Mouse (Mus musculus) forebrain, embryonic 15.5 days (tissue): ENCODE measurements around the gene Kcna4. TPM values are rescaled to one million over a fixed set of nuclear protein-coding genes. Genes with fewer than 3 reads are reported as not detected.

Experiments
- ATAC-seq: fragments of 200-750 bp; cut with Nextera tagmentation; replicated peaks from 2 replicates; pipeline ENCODE4 v1.8.0; 2017; ENCODE audit warnings: mild to moderate bottlenecking, moderate TSS enrichment, moderate library complexity
- H3K27ac ChIP-seq: fragments of 300-500 bp; sonication (generic); replicated peaks from 2 replicates; pipeline ENCODE4 v1.5.1; 2015; ENCODE audit warnings: mild to moderate bottlenecking, inconsistent platforms
- H3K27me3 ChIP-seq: fragments of 300-500 bp; sonication (generic); 2 replicates; pipeline ENCODE4 v1.6.1; 2015; ENCODE audit warnings: inconsistent platforms
- H3K36me3 ChIP-seq: fragments of 300-500 bp; sonication (generic); 2 replicates; pipeline ENCODE4 v1.6.1; 2015; ENCODE audit warnings: mild to moderate bottlenecking, inconsistent platforms
- H3K4me1 ChIP-seq: fragments of 300-500 bp; sonication (generic); 2 replicates; pipeline ENCODE4 v1.6.1; 2015; ENCODE audit warnings: inconsistent platforms
- H3K4me2 ChIP-seq: fragments of 300-500 bp; sonication (generic); replicated peaks from 2 replicates; pipeline ENCODE4 v1.6.1; 2015; ENCODE audit warnings: mild to moderate bottlenecking, inconsistent platforms
- H3K4me3 ChIP-seq: fragments of 300-500 bp; sonication (generic); 2 replicates; pipeline ENCODE4 v1.5.1; 2015; ENCODE audit warnings: mild to moderate bottlenecking, inconsistent platforms
- H3K9ac ChIP-seq: fragments of 300-500 bp; sonication (generic); replicated peaks from 2 replicates; pipeline ENCODE4 v1.6.1; 2015; ENCODE audit warnings: mild to moderate bottlenecking, inconsistent platforms
- H3K9me3 ChIP-seq: fragments of 300-500 bp; sonication (generic); 2 replicates; pipeline ENCODE4 v1.6.1; 2016; ENCODE audit warnings: inconsistent platforms
- WGBS: fragments of 180-500 bp; shearing (Covaris S2); methylation state at CpG from one replicate; pipeline ENCODE4 v1.1.7; 2015; ENCODE audit warnings: mixed read lengths; 5-methylcytosine and 5-hydroxymethylcytosine counted together
- polyA plus RNA-seq: library from polyadenylated mRNA; unstranded; fragments of >200 nt; fragmentation: Nextera tagmentation; extraction: Ambion mirVana; gene quantifications from 2 replicates; pipeline ENCODE4 v1.2.1, GENCODE M21; 2015

Kcna4 gene
- 3.2 and 3.7 TPM in 2 replicates for polyA plus RNA-seq

DNA sequence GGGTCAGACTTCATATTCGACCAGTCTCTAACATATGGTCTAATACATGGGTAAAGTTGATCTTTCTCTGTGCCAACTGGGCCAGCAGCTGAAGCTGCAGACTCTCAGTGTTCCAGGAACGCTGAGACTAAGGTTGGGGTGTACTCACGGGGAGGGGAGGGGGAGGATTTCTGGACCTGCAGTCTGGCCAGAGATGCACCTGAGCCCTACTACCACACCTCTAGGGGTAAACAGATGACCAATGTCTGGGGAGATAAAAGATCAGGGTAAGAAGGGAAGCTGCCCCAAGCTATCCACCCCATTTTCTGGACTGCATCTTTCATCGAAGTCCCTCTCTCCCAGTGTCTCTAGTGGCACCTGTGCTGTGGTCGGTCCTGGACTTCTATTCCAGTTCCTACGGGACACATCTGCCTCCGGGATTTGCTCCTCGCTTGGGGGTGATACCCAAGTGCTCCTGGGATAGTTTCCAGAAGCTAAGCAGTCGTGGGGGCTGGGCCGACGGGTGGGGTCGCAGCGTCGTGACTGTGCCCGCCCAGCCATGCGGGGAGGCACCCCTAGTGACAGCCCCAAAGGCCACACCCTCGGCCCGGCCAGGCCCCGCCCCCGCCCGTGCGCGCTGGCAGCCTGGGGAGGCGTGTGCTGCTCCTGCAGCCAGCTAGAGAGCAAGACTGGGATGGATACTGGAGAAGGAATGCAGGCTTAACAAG, at the start of gene Kcna4:
Gene Kcna4 (plus strand): TSS at position 650 of the 707 bp plus-strand sequence.
- WGBS = 4% methylated on average over 24 of the region's 24 CpGs
- peak; percentile 98 for ATAC-seq
- peak within 1 kb of the TSS; percentile 92 for H3K4me2 ChIP-seq
- no peaks in the 10 kb centered on the region for H3K36me3 ChIP-seq
- H3K27me3 ChIP-seq = no peaks in the 10 kb centered on the region; the same call in 1 of the 2 replicates
- H3K9me3 ChIP-seq = no peaks in the 10 kb centered on the region
- H3K4me3 ChIP-seq = peak within 1 kb of the TSS; percentile 51
- peaks cover 10% of the 10 kb centered on the region for H3K4me1 ChIP-seq
- no peak within 1 kb of the TSS for H3K27ac ChIP-seq
- peak within 1 kb of the TSS; percentile 47 for H3K9ac ChIP-seq

DNA sequence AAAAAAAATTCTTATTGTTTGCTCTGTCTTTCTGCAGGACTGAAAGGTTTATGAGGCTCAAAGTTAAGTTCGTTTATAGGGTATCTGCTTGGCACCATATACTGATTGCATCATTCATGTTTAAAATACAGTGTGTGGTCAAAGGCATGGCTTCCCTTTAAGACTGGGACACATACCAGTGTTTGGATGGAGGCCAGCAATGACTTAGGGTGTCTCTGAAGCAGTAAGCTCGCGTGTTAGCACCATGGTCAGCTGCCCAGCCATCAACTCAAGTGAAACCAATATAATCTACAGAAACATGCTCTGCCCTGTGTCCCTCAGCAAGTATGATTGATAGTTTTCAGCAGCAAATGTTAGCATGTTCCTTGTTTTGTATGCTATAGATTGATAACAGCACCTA, 32.3 kb upstream of the Kcna4 start:
- Histone ChIP-seq H3K9ac (no peak overlapping the region), H3K4me3 (no peak overlapping the region), H3K4me2 (no peak overlapping the region), H3K27me3 (no peaks in the 10 kb centered on the region), H3K36me3 (no peaks in the 10 kb centered on the region), H3K4me1 (no peaks in the 10 kb centered on the region), H3K9me3 (no peaks in the 10 kb centered on the region), H3K27ac (no peak overlapping the region)
- no peak for ATAC-seq
- 65% methylated on average over 3 of the region's 3 CpGs for WGBS

DNA sequence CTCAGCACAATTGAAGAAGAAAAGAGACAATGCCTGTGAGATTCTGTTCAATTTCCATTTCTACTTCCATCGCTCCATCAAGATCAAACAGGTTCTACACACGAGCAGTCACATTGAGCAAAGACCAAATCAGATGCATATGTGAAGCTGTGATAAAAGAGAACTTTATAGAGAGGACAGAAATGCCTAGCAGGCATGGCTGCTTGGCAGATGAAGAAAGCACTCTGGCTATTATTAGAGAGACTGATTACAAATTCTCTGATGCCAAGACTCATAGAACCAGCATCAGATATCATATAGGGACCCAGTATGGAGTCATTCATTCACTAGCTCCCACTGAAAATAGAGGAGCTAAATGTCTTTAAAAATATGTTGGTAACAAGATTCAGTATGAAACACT, 24.2 kb upstream of the Kcna4 start:
- H3K36me3 ChIP-seq = no peaks in the 10 kb centered on the region
- H3K27me3 ChIP-seq = no peaks in the 10 kb centered on the region
- 74% methylated on average over 2 of the region's 2 CpGs for WGBS
- H3K4me1 ChIP-seq = no peaks in the 10 kb centered on the region
- no peak overlapping the region for H3K27ac ChIP-seq
- ATAC-seq = no peak
- H3K4me3 ChIP-seq = no peak overlapping the region
- H3K4me2 ChIP-seq = no peak overlapping the region
- H3K9ac ChIP-seq = no peak overlapping the region
- H3K9me3 ChIP-seq = no peaks in the 10 kb centered on the region

DNA sequence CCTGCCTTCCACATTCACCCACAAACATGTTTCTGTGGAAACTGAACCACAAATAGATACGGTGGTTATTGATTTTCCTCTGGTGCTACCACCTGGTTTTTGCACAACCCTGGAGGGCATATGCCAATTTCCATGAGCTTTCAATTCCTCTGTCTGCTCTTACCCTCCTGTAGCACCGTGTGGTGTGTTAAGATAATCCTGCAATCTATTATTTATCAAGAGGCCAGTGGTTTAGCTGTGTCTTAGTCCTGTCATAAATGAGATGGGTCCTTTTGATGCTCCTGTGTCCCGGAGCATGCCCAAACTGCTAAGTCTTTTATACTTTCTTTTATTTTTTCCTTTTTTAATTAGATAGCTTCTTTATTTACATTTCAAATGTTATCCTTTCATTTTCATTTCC, 20.4 kb upstream of the Kcna4 start:
- Histone ChIP-seq H3K9me3 (no peaks in the 10 kb centered on the region), H3K27me3 (no peaks in the 10 kb centered on the region), H3K4me1 (no peaks in the 10 kb centered on the region), H3K36me3 (no peaks in the 10 kb centered on the region), H3K27ac (no peak overlapping the region), H3K4me2 (no peak overlapping the region), H3K4me3 (no peak overlapping the region), H3K9ac (no peak overlapping the region)
- ATAC-seq = no peak
- 73% methylated on average over 3 of the region's 3 CpGs for WGBS

DNA sequence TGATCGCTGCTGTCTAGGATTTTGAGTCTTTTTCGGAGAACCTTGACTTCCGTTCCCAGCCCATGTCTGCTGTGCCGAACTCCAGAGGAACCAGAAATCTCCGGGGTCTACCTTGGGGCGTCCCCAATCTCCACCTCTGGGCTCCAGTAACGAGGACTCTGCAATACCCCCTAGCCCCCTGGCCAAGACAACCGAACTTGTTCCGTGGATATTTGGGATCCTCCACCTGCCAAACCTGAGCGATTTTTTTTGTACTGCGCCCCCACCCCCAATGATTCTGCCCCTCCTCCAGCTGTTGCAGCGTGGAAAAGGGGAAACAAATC, 219 bp downstream of the Kcna4 start:
- no peaks in the 10 kb centered on the region for H3K9me3 ChIP-seq
- no peaks in the 10 kb centered on the region for H3K36me3 ChIP-seq
- H3K4me2 ChIP-seq = peak overlapping the region; percentile 92
- peak overlapping the region; percentile 51 for H3K4me3 ChIP-seq
- no peak overlapping the region for H3K27ac ChIP-seq
- peaks cover 10% of the 10 kb centered on the region for H3K4me1 ChIP-seq
- WGBS = 0% methylated on average over 12 of the region's 12 CpGs
- ATAC-seq = peak; percentile 76; the same call in 1 of the 2 replicates
- H3K9ac ChIP-seq = peak overlapping the region; percentile 47
- H3K27me3 ChIP-seq = no peaks in the 10 kb centered on the region; the same call in 1 of the 2 replicates

DNA sequence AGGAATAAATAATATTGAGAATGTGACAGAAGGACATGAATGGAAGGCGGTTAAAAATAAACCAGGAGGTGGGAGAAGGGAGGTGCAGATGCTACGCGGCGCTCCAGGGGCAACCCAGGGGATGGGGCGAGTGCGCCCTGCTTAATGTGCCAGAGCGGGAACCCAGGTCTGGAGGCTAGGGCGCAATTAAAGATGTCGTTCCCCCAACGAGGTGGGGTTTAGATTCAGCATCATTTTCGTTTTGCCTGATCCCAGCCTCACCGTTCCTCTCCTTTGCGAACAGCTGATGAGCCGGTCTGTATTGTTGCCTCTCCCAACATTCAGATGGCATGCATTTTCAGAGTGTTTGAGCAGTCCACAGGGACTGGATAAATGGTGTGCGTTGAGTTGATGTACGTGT, 703 bp downstream of the Kcna4 start:
- no peak overlapping the region for H3K27ac ChIP-seq

DNA sequence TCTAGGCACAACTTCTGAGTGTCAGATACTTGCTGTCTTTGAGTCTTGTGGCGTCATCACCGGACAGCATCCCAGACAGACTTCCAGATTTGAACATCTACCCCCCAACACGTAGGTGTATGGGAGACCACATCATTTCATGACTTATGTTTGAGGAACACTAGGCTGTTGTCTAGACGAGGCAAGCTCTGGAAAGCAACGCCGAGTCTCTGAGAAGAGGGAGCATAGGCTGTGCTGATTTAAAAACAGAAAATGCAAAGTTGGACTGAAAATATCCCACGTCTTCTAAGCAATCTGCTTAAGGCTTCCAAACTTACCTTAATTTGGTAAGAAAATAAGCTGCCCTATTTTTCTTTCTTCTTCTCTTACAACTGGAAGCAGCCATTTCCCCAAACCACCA, 4.1 kb downstream of the Kcna4 start:
- Histone ChIP-seq H3K36me3 (no peaks in the 10 kb centered on the region), H3K27ac (no peak overlapping the region), H3K4me2 (no peak overlapping the region), H3K9me3 (no peaks in the 10 kb centered on the region), H3K4me1 (peaks cover 10% of the 10 kb centered on the region), H3K4me3 (no peak overlapping the region), H3K27me3 (no peaks in the 10 kb centered on the region), H3K9ac (no peak overlapping the region)
- 96% methylated on average over 7 of the region's 7 CpGs for WGBS
- no peak for ATAC-seq

More for the DNA sequence above, 703 bp downstream of the Kcna4 start:
- Histone ChIP-seq H3K4me1 (peaks cover 10% of the 10 kb centered on the region), H3K4me2 (peak overlapping the region; percentile 92), H3K4me3 (peak overlapping the region; percentile 51), H3K9me3 (no peaks in the 10 kb centered on the region), H3K27me3 (no peaks in the 10 kb centered on the region; the same call in 1 of the 2 replicates), H3K36me3 (no peaks in the 10 kb centered on the region), H3K9ac (peak overlapping the region; percentile 47)
- ATAC-seq = peak; percentile 66
- 1% methylated on average over 16 of the region's 16 CpGs for WGBS

DNA sequence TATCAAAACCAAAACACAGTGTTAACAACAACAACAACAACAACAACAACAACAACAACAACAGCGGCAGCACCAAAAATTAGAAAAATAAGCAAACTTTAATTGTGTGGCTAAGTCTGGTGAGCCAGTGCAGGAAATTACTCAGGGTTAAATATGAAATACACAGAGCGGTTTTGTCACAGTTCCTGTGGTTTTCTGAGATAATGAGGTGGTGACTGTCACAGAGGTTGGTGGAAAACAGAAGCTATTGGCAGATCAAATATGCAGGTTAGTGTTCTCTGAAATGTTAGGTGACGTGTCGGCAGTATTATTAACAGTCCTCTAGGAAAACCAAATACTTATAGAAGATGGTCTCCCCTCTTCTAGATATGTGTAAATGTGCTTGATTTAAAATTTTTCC, 11.4 kb downstream of the Kcna4 start:
- Histone ChIP-seq H3K9me3 (no peaks in the 10 kb centered on the region), H3K9ac (no peak overlapping the region), H3K4me1 (no peaks in the 10 kb centered on the region), H3K4me2 (no peak overlapping the region), H3K27me3 (no peaks in the 10 kb centered on the region), H3K36me3 (no peaks in the 10 kb centered on the region), H3K4me3 (no peak overlapping the region), H3K27ac (no peak overlapping the region)
- WGBS = 92% methylated on average over 4 of the region's 4 CpGs
- no peak for ATAC-seq

DNA sequence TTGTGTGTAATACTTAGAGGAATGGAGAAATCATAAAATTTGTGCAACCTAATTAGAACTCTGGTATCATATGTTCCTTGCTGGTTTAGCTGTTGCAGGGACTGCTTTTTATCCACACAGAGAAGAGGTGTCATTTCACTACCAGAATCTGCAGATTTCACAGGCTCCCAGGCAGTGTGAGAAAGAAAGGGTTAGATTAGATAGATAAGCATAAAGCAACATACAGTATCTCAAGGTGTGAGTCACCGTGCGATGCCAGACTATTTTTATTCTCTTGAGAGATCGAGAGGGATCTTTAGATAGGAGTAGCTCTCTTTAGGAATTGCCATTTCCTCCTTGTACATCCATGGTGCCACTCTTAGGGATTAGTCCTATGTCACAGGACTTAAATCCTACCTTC, 14.3 kb downstream of the Kcna4 start:
- H3K27me3 ChIP-seq = no peaks in the 10 kb centered on the region
- H3K4me1 ChIP-seq = no peaks in the 10 kb centered on the region
- no peak for ATAC-seq
- H3K4me2 ChIP-seq = no peak overlapping the region
- no peaks in the 10 kb centered on the region for H3K36me3 ChIP-seq
- H3K9me3 ChIP-seq = no peaks in the 10 kb centered on the region
- H3K4me3 ChIP-seq = no peak overlapping the region
- H3K9ac ChIP-seq = no peak overlapping the region
- H3K27ac ChIP-seq = no peak overlapping the region
- whole genome bisulfite sequencing = 77% methylated on average over 3 of the region's 3 CpGs

DNA sequence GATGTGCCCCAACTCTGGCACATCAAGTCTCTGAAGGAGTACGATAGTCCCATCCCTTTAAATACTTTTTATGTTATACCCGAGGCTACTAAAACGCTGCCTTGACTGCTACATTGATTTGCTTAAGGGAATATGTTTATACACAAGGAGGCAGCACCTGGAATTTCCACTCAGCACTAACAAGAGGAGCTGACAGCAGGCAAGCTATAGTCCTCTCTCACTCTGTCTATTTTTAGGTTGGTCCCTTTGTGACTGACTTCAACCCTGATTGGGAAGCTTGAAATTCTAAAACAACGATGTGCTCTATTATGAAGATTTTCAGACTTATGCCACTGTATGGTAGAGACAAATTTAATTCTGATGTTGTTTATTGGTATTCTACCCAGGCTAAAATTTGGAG, 15.6 kb downstream of the Kcna4 start:
- no peaks in the 10 kb centered on the region for H3K27me3 ChIP-seq

DNA sequence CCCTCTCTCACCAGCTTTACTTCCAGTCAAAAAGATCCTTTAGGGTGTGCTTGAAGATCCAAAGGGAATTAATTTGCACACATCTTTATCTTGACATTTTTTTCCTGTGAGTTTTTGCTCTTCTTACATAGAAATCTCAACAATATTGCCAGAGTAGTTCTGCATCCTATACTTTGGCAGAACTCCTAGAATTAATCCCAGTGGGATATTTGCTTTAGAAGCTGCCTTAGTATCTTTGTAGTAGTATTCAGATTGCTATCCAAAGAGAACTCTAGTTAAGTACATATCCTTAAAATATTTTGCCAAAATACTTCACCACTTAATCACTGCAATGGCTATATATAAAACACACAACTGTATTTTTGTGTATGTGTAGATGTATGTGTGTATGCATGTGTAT, 28.2 kb downstream of the Kcna4 start:
- H3K4me1 ChIP-seq = no peaks in the 10 kb centered on the region
- ATAC-seq = no peak
- H3K36me3 ChIP-seq = no peaks in the 10 kb centered on the region
- no peak overlapping the region for H3K9ac ChIP-seq
- H3K9me3 ChIP-seq = no peaks in the 10 kb centered on the region
- H3K27me3 ChIP-seq = no peaks in the 10 kb centered on the region
- H3K27ac ChIP-seq = no peak overlapping the region
- H3K4me3 ChIP-seq = no peak overlapping the region
- H3K4me2 ChIP-seq = no peak overlapping the region

More for the DNA sequence above, 15.6 kb downstream of the Kcna4 start:
- H3K4me2 ChIP-seq = no peak overlapping the region
- 68% methylated on average over 4 of the region's 4 CpGs for WGBS
- H3K9me3 ChIP-seq = no peaks in the 10 kb centered on the region
- H3K36me3 ChIP-seq = no peaks in the 10 kb centered on the region
- no peak for ATAC-seq
- no peak overlapping the region for H3K4me3 ChIP-seq
- no peak overlapping the region for H3K9ac ChIP-seq
- H3K4me1 ChIP-seq = no peaks in the 10 kb centered on the region
- H3K27ac ChIP-seq = no peak overlapping the region

DNA sequence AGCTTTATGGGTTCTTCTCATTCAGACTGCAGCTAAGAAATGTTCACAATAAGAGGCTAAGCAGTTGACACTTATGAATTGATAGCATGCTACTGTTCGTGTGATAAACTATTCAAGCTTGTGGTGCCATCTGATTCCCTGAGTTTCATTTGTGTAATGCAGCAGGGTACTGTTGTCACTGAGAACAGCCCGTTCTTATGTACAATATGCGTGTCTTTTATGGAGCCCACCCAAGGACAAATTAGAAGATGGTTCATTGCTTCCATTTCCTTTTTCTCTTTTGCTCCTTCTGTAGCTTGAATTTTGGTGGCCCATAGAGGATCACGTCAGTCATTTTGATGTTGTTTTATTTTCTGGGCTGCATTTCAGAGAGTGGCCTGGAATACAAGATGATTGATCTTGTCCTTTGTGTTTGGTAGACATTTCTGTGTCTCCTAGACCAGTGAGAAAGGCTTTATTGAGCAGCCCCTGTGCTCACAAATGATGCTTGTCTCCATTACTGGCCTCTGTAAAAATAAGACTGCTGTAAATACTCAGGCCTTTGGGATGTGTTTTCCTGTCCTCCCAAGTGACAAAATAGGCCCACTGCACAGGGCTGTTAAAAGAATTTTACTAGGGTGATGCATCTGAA, 31.3 kb downstream of the Kcna4 start:
- Histone ChIP-seq H3K4me3 (no peak overlapping the region), H3K9ac (no peak overlapping the region), H3K36me3 (no peaks in the 10 kb centered on the region), H3K4me2 (no peak overlapping the region), H3K27me3 (no peaks in the 10 kb centered on the region), H3K27ac (no peak overlapping the region), H3K9me3 (no peaks in the 10 kb centered on the region), H3K4me1 (no peaks in the 10 kb centered on the region)
- no peak for ATAC-seq
- WGBS = 22% methylated on average over 4 of the region's 4 CpGs

DNA sequence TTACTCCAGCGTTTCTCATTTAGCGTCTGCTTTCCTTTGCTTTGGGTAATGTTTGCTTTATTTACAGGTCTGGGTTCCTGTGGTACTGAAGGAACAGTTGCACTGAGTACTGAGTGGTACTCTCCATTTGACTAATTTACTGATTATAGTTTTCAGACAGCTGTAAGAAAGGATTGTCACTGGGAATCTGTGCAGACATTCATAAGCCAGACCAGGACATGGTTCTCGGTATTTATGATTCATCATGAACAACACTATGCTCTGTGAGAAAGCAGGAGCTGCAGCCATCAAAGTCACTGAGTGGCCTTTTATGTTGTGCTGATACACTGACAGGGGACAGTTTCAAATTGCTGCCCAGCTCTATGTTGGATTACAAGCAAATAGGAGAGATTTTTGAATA, 33.7 kb downstream of the Kcna4 start:
- ATAC-seq = no peak
- no peak overlapping the region for H3K4me2 ChIP-seq

More for the DNA sequence above, 33.7 kb downstream of the Kcna4 start:
- no peaks in the 10 kb centered on the region for H3K4me1 ChIP-seq
- H3K4me3 ChIP-seq = no peak overlapping the region
- no peak overlapping the region for H3K9ac ChIP-seq
- no peaks in the 10 kb centered on the region for H3K27me3 ChIP-seq
- no peaks in the 10 kb centered on the region for H3K9me3 ChIP-seq
- 90% methylated on average over 3 of the region's 3 CpGs for WGBS
- no peak overlapping the region for H3K27ac ChIP-seq
- H3K36me3 ChIP-seq = no peaks in the 10 kb centered on the region
